Comparison of ENCODE assay signal across 26 mouse cellular contexts in the genomic region with DNA sequence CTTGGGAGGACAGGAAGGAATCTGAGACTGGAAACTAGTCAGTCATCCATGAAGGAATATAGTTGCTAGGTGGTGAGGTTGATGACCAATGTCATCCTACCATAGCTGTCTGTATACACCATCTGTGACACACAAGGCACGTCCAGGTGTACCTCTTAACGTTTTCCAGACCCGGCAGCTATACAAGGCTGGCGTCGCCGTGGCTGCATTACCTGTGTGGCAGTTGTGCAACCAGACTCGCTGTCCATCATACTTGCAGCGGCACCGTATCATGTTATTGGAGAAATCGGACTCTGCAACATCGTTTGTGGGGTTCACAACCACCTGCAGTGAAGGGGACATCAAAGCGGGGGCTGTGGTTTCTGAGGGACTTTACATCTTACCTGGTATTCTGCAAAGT. TPM values are rescaled to one million over a fixed set of nuclear protein-coding genes. Genes with fewer than 3 reads are reported as not detected.
A peak's percentile ranks its signal among the peaks of the same experiment; 100 is the strongest.
DNase-seq lines count a peak whose midpoint lies in the region; ATAC-seq lines count a peak whose summit lies in the region.
"Had no signal": no experiment of that assay in that cellular context is flagged by ENCODE, and none has a peak within 500 bp of the region (broad histone marks: within the 10 kb centered on the region; RNA-seq: fewer than 3 reads in every experiment).

No protein-coding gene starts in this region.

- H3K9me3 ChIP-seq in forebrain, embryonic 10.5 days = no peaks in the 10 kb centered on the region
- no peaks in the 10 kb centered on the region for H3K9me3 ChIP-seq in forebrain, embryonic 12.5 days
- no peaks in the 10 kb centered on the region for H3K9me3 ChIP-seq in heart, embryonic 10.5 days
- no peaks in the 10 kb centered on the region for H3K9me3 ChIP-seq in midbrain, embryonic 10.5 days (replicated peaks)
- no peaks in the 10 kb centered on the region for H3K9me3 ChIP-seq in midbrain, embryonic 16.5 days (replicated peaks; ENCODE audit: control insufficient read depth, low read length, poor library complexity, severe bottlenecking)
- H3K9me3 ChIP-seq: embryonic facial prominence, embryonic 10.5 days; embryonic facial prominence, embryonic 12.5 days; forebrain, embryonic 13.5 days; forebrain, embryonic 15.5 days; G1E had no signal

- WGBS in forebrain, embryonic 10.5 days = 96% methylated on average over 12 of the region's 12 CpGs
- WGBS in forebrain, embryonic 12.5 days = 95% methylated on average over 12 of the region's 12 CpGs
- WGBS in heart, embryonic 10.5 days = 94% methylated on average over 12 of the region's 12 CpGs
- 95% methylated on average over 12 of the region's 12 CpGs for WGBS in midbrain, embryonic 10.5 days
- 98% methylated on average over 12 of the region's 12 CpGs for WGBS in midbrain, embryonic 16.5 days

- no peak overlapping the region for H3K4me3 ChIP-seq in forebrain, embryonic 10.5 days
- H3K4me3 ChIP-seq in forebrain, embryonic 12.5 days (replicated peaks) = no peak overlapping the region
- no peak overlapping the region for H3K4me3 ChIP-seq in heart, embryonic 10.5 days
- no peak overlapping the region for H3K4me3 ChIP-seq in midbrain, embryonic 10.5 days
- H3K4me3 ChIP-seq in midbrain, embryonic 16.5 days (ENCODE audit: low read depth, low read length) = no peak overlapping the region
- H3K4me3 ChIP-seq: embryonic facial prominence, embryonic 10.5 days; embryonic facial prominence, embryonic 12.5 days; forebrain, embryonic 13.5 days; forebrain, embryonic 15.5 days had no signal

- peak; percentile 11 for DNase-seq in forebrain, embryonic 10.5 days (ENCODE audit: extremely low spot score, low spot score)
- peak; percentile 64 for DNase-seq in heart, embryonic 10.5 days (ENCODE audit: low spot score)
- no peak for DNase-seq in heart, postnatal 14 days
- peak; percentile 3 for DNase-seq in midbrain, embryonic 10.5 days (ENCODE audit: low spot score)
- DNase-seq in testis, postnatal 10 days (ENCODE audit: low spot score) = peak; percentile 38
- no peak for DNase-seq in testis, postnatal 14 days (ENCODE audit: low spot score)
- DNase-seq: adrenal gland, adult 8-10 months; adrenal gland, postnatal 14 days; adrenal gland, postnatal 36 days; B cell, adult 2 months; cerebellum, adult 11-12 months; cerebellum, adult 2 months; cerebellum, adult 9-10 months; cerebellum, postnatal 10 days; cerebellum, postnatal 25 days had no signal

- peaks cover 9% of the 10 kb centered on the region; the same call in 1 of the 2 replicates for H3K4me1 ChIP-seq in forebrain, embryonic 10.5 days
- H3K4me1 ChIP-seq in forebrain, embryonic 12.5 days = peaks cover 3% of the 10 kb centered on the region; the same call in 1 of the 2 replicates
- H3K4me1 ChIP-seq in heart, embryonic 10.5 days = 0 out of 2 replicates have a peak, but pooled peaks cover 3% of the 10 kb centered on the region
- no peaks in the 10 kb centered on the region for H3K4me1 ChIP-seq in midbrain, embryonic 10.5 days
- H3K4me1 ChIP-seq in midbrain, embryonic 16.5 days (ENCODE audit: control insufficient read depth, insufficient read depth, low read length) = no peaks in the 10 kb centered on the region
- H3K4me1 ChIP-seq: embryonic facial prominence, embryonic 12.5 days; forebrain, embryonic 13.5 days; forebrain, embryonic 15.5 days had no signal

- H3K4me2 ChIP-seq in forebrain, embryonic 12.5 days = no peak overlapping the region
- no peak overlapping the region for H3K4me2 ChIP-seq in midbrain, embryonic 16.5 days (ENCODE audit: low read length)
- H3K4me2 ChIP-seq: embryonic facial prominence, embryonic 12.5 days; forebrain, embryonic 13.5 days; forebrain, embryonic 15.5 days had no signal

- no peak for ATAC-seq in forebrain, embryonic 12.5 days (ENCODE audit: low FRiP score)
- ATAC-seq in midbrain, embryonic 16.5 days = no peak
- ATAC-seq: activated CD4-positive, CD25-positive, alpha-beta regulatory T cell, adult 4 months; CD4-positive, CD25-positive, alpha-beta regulatory T cell, adult 4 months; forebrain, embryonic 13.5 days; forebrain, embryonic 15.5 days; Patski had no signal

- H3K9ac ChIP-seq in forebrain, embryonic 12.5 days = no peak overlapping the region
- H3K9ac ChIP-seq in midbrain, embryonic 16.5 days (ENCODE audit: low read depth, low read length) = no peak overlapping the region
- H3K9ac ChIP-seq: embryonic facial prominence, embryonic 12.5 days; forebrain, embryonic 13.5 days; forebrain, embryonic 15.5 days had no signal

- no peak overlapping the region for H3K27ac ChIP-seq in forebrain, embryonic 10.5 days
- no peak overlapping the region for H3K27ac ChIP-seq in forebrain, embryonic 12.5 days
- no peak overlapping the region for H3K27ac ChIP-seq in heart, embryonic 10.5 days
- H3K27ac ChIP-seq in midbrain, embryonic 10.5 days (replicated peaks) = no peak overlapping the region
- H3K27ac ChIP-seq in midbrain, embryonic 16.5 days (ENCODE audit: low read length) = no peak overlapping the region
- H3K27ac ChIP-seq: embryonic facial prominence, embryonic 10.5 days; embryonic facial prominence, embryonic 12.5 days; forebrain, embryonic 13.5 days; forebrain, embryonic 15.5 days had no signal

- intact Hi-C loops in heart, postnatal 14 days (cut with DNase I) = no loop called here

- H3K36me3 ChIP-seq in forebrain, embryonic 10.5 days (replicated peaks) = peaks cover 23% of the 10 kb centered on the region
- peaks cover 4% of the 10 kb centered on the region for H3K36me3 ChIP-seq in forebrain, embryonic 12.5 days (replicated peaks)
- 0 out of 2 replicates have a peak, but pooled peaks cover 7% of the 10 kb centered on the region for H3K36me3 ChIP-seq in heart, embryonic 10.5 days
- peaks cover 16% of the 10 kb centered on the region for H3K36me3 ChIP-seq in midbrain, embryonic 10.5 days
- peaks cover 2% of the 10 kb centered on the region; the same call in 1 of the 2 replicates for H3K36me3 ChIP-seq in midbrain, embryonic 16.5 days (ENCODE audit: control insufficient read depth, insufficient read depth, low read length)

- no peaks in the 10 kb centered on the region for H3K27me3 ChIP-seq in forebrain, embryonic 10.5 days (ENCODE audit: poor library complexity, severe bottlenecking)
- H3K27me3 ChIP-seq in forebrain, embryonic 12.5 days = no peaks in the 10 kb centered on the region
- H3K27me3 ChIP-seq in heart, embryonic 10.5 days (ENCODE audit: insufficient read depth, poor library complexity, severe bottlenecking) = 0 out of 2 replicates have a peak, but pooled peaks cover 4% of the 10 kb centered on the region
- H3K27me3 ChIP-seq in midbrain, embryonic 10.5 days (ENCODE audit: low read depth, poor library complexity, severe bottlenecking) = no peaks in the 10 kb centered on the region
- no peaks in the 10 kb centered on the region for H3K27me3 ChIP-seq in midbrain, embryonic 16.5 days (ENCODE audit: control insufficient read depth, insufficient read depth, low read depth, low read length)
- H3K27me3 ChIP-seq: CH12.LX; embryonic facial prominence, embryonic 12.5 days; forebrain, embryonic 13.5 days; forebrain, embryonic 15.5 days; Patski had no signal

RNA-seq across cellular contexts. Expression of gene Loxl4, which starts 15.3 kb away (rescaled TPM):
- polyA plus RNA-seq in forebrain, embryonic 10.5 days (2016; fragmentation: Nextera tagmentation; extraction: Ambion mirVana) = 0.12 and 0.31 TPM in 2 replicates
- polyA plus RNA-seq in forebrain, embryonic 12.5 days (2016; fragmentation: Nextera tagmentation; extraction: Ambion mirVana) = 0.24 and 0.34 TPM in 2 replicates
- polyA plus RNA-seq in heart, embryonic 10.5 days (2016; fragmentation: Nextera tagmentation; extraction: Ambion mirVana) = 0.04 and 0.10 TPM in 2 replicates
- total RNA-seq in heart, postnatal 14 days (2021) = 1 to 10 TPM; 1.3 to 1.8 TPM
- 0.19 and 0.25 TPM in 2 replicates for polyA plus RNA-seq in midbrain, embryonic 10.5 days (2016; fragmentation: Nextera tagmentation; extraction: Ambion mirVana)
- 0.13 and 0.17 TPM in 2 replicates for polyA plus RNA-seq in midbrain, embryonic 16.5 days (2015; fragmentation: Nextera tagmentation; extraction: Ambion mirVana)
- total RNA-seq: CH12.LX, G1E had no signal
- polyA plus RNA-seq: G1E had no signal

Comparison
In these comparisons a context has a peak if more than half of its experiments do, and no peak if none do; other contexts are left out.
1. DNase-seq: peak in forebrain, embryonic 10.5 days (single experiment), heart, embryonic 10.5 days (single experiment), midbrain, embryonic 10.5 days (single experiment) and testis, postnatal 10 days (single experiment); none in heart, postnatal 14 days (0 of 2) and testis, postnatal 14 days (single experiment).